Mouse (Mus musculus): Measurements from ENCODE around the gene Speg. TPM values are rescaled to one million over a fixed set of nuclear protein-coding genes. Genes with fewer than 3 reads are reported as not detected.

Speg gene
- polyA plus RNA-seq, 1 experiment from 2014 or later: 21.3 TPM

- no peak; the same call in 1 of the 2 replicates for ATAC-seq (replicated peaks)
- H3K4me2 ChIP-seq: peak overlapping the region; percentile 87
- H3K27ac ChIP-seq: peak overlapping the region; percentile 84
- peaks cover 26% of the 10 kb centered on the region for H3K36me3 ChIP-seq (replicated peaks)
- peak overlapping the region; percentile 63 for H3K9ac ChIP-seq
- H3K27me3 ChIP-seq (replicated peaks): peaks cover 15% of the 10 kb centered on the region
- 12% methylated on average over 13 of the region's 13 CpGs for WGBS
- H3K9me3 ChIP-seq: no peaks in the 10 kb centered on the region
- peaks cover 51% of the 10 kb centered on the region for H3K4me1 ChIP-seq
- peak overlapping the region; percentile 71 for H3K4me3 ChIP-seq
These were observed 104.9 kb downstream of the Speg start for GRCm38 (mm10) chr1:75480036-75480435.

GRCm38 (mm10) chr1:75480735-75481134, 105.6 kb downstream of the Speg start:
- H3K4me3 ChIP-seq: peak overlapping the region; percentile 71
- ATAC-seq (replicated peaks): no peak
- no peaks in the 10 kb centered on the region for H3K9me3 ChIP-seq
- peaks cover 22% of the 10 kb centered on the region for H3K27me3 ChIP-seq (replicated peaks)
- H3K4me2 ChIP-seq: peak overlapping the region; percentile 87
- peak overlapping the region; percentile 63; the same call in 1 of the 2 replicates for H3K9ac ChIP-seq
- H3K27ac ChIP-seq: no peak overlapping the region
- 87% methylated on average over 7 of the region's 7 CpGs for whole genome bisulfite sequencing
- peaks cover 51% of the 10 kb centered on the region for H3K4me1 ChIP-seq
- H3K36me3 ChIP-seq (replicated peaks): peaks cover 26% of the 10 kb centered on the region

Other genes starting within 250 kb of the Speg start
- gene Slc23a3, start 241.4 kb upstream of the Speg start, polyA plus RNA-seq (2015; fragmentation: Nextera tagmentation; extraction: Ambion mirVana): not detected in 2 replicates
- 58.8 and 61.9 TPM in 2 replicates for gene Cnppd1, start 232.6 kb upstream of the Speg start, polyA plus RNA-seq (2015; fragmentation: Nextera tagmentation; extraction: Ambion mirVana)
- gene Retreg2, start 232.5 kb upstream of the Speg start, polyA plus RNA-seq (2015; fragmentation: Nextera tagmentation; extraction: Ambion mirVana): 143 and 153 TPM in 2 replicates
- gene Zfand2b, start 206.7 kb upstream of the Speg start, polyA plus RNA-seq (2015; fragmentation: Nextera tagmentation; extraction: Ambion mirVana): 38.3 and 41.1 TPM in 2 replicates
- gene Abcb6, start 194.9 kb upstream of the Speg start, polyA plus RNA-seq (2015; fragmentation: Nextera tagmentation; extraction: Ambion mirVana): 45.7 and 46.0 TPM in 2 replicates
- 27.6 and 27.7 TPM in 2 replicates for gene Ankzf1, start 183.1 kb upstream of the Speg start, polyA plus RNA-seq (2015; fragmentation: Nextera tagmentation; extraction: Ambion mirVana)
- gene Atg9a, start 183.1 kb upstream of the Speg start, polyA plus RNA-seq (2015; fragmentation: Nextera tagmentation; extraction: Ambion mirVana): 59.2 and 63.3 TPM in 2 replicates
- gene Glb1l, start 164.5 kb upstream of the Speg start, polyA plus RNA-seq (2015; fragmentation: Nextera tagmentation; extraction: Ambion mirVana): 21.8 and 24.0 TPM in 2 replicates
- 156 and 169 TPM in 2 replicates for gene Stk16, start 164.5 kb upstream of the Speg start, polyA plus RNA-seq (2015; fragmentation: Nextera tagmentation; extraction: Ambion mirVana)
- gene Tuba4a, start 155.4 kb upstream of the Speg start, polyA plus RNA-seq (2015; fragmentation: Nextera tagmentation; extraction: Ambion mirVana): 7.9 and 12.7 TPM in 2 replicates
- gene A630095N17Rik, start 143.2 kb upstream of the Speg start, polyA plus RNA-seq (2015; fragmentation: Nextera tagmentation; extraction: Ambion mirVana): not detected in 2 replicates
- gene Dnajb2, start 138.9 kb upstream of the Speg start, polyA plus RNA-seq (2015; fragmentation: Nextera tagmentation; extraction: Ambion mirVana): 72.9 and 82.1 TPM in 2 replicates
- 24.2 and 26.6 TPM in 2 replicates for gene Ptprn, start 110.8 kb upstream of the Speg start, polyA plus RNA-seq (2015; fragmentation: Nextera tagmentation; extraction: Ambion mirVana)
- gene Resp18, start 96.9 kb upstream of the Speg start, polyA plus RNA-seq (2015; fragmentation: Nextera tagmentation; extraction: Ambion mirVana): 167 and 169 TPM in 2 replicates
- 152 and 162 TPM in 2 replicates for gene Dnpep, start 57.3 kb upstream of the Speg start, polyA plus RNA-seq (2015; fragmentation: Nextera tagmentation; extraction: Ambion mirVana)
- 1.5 and 2.0 TPM in 2 replicates for gene Des, start 15.0 kb upstream of the Speg start, polyA plus RNA-seq (2015; fragmentation: Nextera tagmentation; extraction: Ambion mirVana)
- 86.1 and 98.7 TPM in 2 replicates for gene Gmppa, start 60.6 kb downstream of the Speg start, polyA plus RNA-seq (2015; fragmentation: Nextera tagmentation; extraction: Ambion mirVana)
- gene Asic4, start 75.1 kb downstream of the Speg start, polyA plus RNA-seq (2015; fragmentation: Nextera tagmentation; extraction: Ambion mirVana): 64.4 and 73.2 TPM in 2 replicates
- gene Chpf, start 104.0 kb downstream of the Speg start, polyA plus RNA-seq (2015; fragmentation: Nextera tagmentation; extraction: Ambion mirVana): 42.3 and 45.8 TPM in 2 replicates
- gene Tmem198, start 104.2 kb downstream of the Speg start, polyA plus RNA-seq (2015; fragmentation: Nextera tagmentation; extraction: Ambion mirVana): 59.2 and 60.0 TPM in 2 replicates
- 29.3 and 31.9 TPM in 2 replicates for gene Obsl1, start 131.2 kb downstream of the Speg start, polyA plus RNA-seq (2015; fragmentation: Nextera tagmentation; extraction: Ambion mirVana)
- gene Inha, start 131.8 kb downstream of the Speg start, polyA plus RNA-seq (2015; fragmentation: Nextera tagmentation; extraction: Ambion mirVana): 24.3 and 24.5 TPM in 2 replicates
- gene Stk11ip, start 146.2 kb downstream of the Speg start, polyA plus RNA-seq (2015; fragmentation: Nextera tagmentation; extraction: Ambion mirVana): 25.7 and 27.7 TPM in 2 replicates
- gene Slc4a3, start 171.0 kb downstream of the Speg start, polyA plus RNA-seq (2015; fragmentation: Nextera tagmentation; extraction: Ambion mirVana): 68.8 and 79.6 TPM in 2 replicates